Mouse (Mus musculus): Measurements from ENCODE around the gene Acsl5.

The Acsl5 gene

GRCm38 (mm10) chr19:55290621-55291270, 39.0 kb downstream of the Acsl5 start:
- no peak for DNase-seq

GRCm38 (mm10) chr19:55292210-55292850, 40.6 kb downstream of the Acsl5 start:
- DNase-seq: no peak

GRCm38 (mm10) chr19:55293175-55293574, 41.4 kb downstream of the Acsl5 start:
- no peak for DNase-seq

- DNase-seq: no peak
These were observed 43.3 kb downstream of the Acsl5 start for GRCm38 (mm10) chr19:55295075-55295474.

GRCm38 (mm10) chr19:55295556-55295955, 43.8 kb downstream of the Acsl5 start:
- no peak for DNase-seq

- no peak for DNase-seq
These were observed 44.6 kb downstream of the Acsl5 start for GRCm38 (mm10) chr19:55296301-55296700.

- no peak for DNase-seq
These were observed 45.8 kb downstream of the Acsl5 start for GRCm38 (mm10) chr19:55297489-55297888.

GRCm38 (mm10) chr19:55297961-55298360, 46.2 kb downstream of the Acsl5 start:
- no peak for DNase-seq

- DNase-seq: no peak
These were observed 47.6 kb downstream of the Acsl5 start for GRCm38 (mm10) chr19:55299378-55299777.

- no peak for DNase-seq
These were observed 48.8 kb downstream of the Acsl5 start for GRCm38 (mm10) chr19:55300525-55300924.

GRCm38 (mm10) chr19:55305024-55305423, 53.3 kb downstream of the Acsl5 start:
- DNase-seq: no peak

GRCm38 (mm10) chr19:55311874-55312273, 60.1 kb downstream of the Acsl5 start:
- no peak for DNase-seq

GRCm38 (mm10) chr19:55313649-55314048, 61.9 kb downstream of the Acsl5 start:
- DNase-seq: no peak

GRCm38 (mm10) chr19:55315452-55316108, 63.8 kb downstream of the Acsl5 start, which contains the start of gene Zdhhc6:
Gene Zdhhc6 (minus strand): TSS chr19:55316032.
- peak; percentile 77 to 79 for DNase-seq

- peak; percentile 85 to 88 for DNase-seq
These were observed 64.5 kb downstream of the Acsl5 start, which contains the start of gene Vti1a for GRCm38 (mm10) chr19:55316109-55316714. Gene Vti1a (plus strand): TSS chr19:55316295.

- no peak for DNase-seq
These were observed 65.2 kb downstream of the Acsl5 start for GRCm38 (mm10) chr19:55316901-55317300.

GRCm38 (mm10) chr19:55319036-55319435, 67.3 kb downstream of the Acsl5 start:
- no peak for DNase-seq

GRCm38 (mm10) chr19:55319521-55319920, 67.8 kb downstream of the Acsl5 start:
- no peak for DNase-seq

- DNase-seq: no peak
These were observed 70.9 kb downstream of the Acsl5 start for GRCm38 (mm10) chr19:55322604-55323003.

GRCm38 (mm10) chr19:55327510-55327909, 75.8 kb downstream of the Acsl5 start:
- DNase-seq: no peak

- DNase-seq: no peak
These were observed 80.0 kb downstream of the Acsl5 start for GRCm38 (mm10) chr19:55331776-55332175.

- peak; percentile 62 to 74 for DNase-seq
These were observed 81.0 kb downstream of the Acsl5 start for GRCm38 (mm10) chr19:55332641-55333268.

- no peak for DNase-seq
These were observed 84.1 kb downstream of the Acsl5 start for GRCm38 (mm10) chr19:55335881-55336280.
